Mouse (Mus musculus) bone marrow macrophage, adult 2 months (primary cell): Measurements from ENCODE around the gene 0610010K14Rik. TPM values are rescaled to one million over a fixed set of nuclear protein-coding genes. Genes with fewer than 3 reads are reported as not detected.

Source experiments
- H3K27ac ChIP-seq: 2 replicates; pipeline ENCODE4 v1.5.1; 2012; ENCODE audit warnings: low read depth, low read length; ENCODE audit not compliant: insufficient read depth
- H3K4me1 ChIP-seq: 2 replicates; pipeline ENCODE4 v1.6.1; 2012; ENCODE audit warnings: low read length; ENCODE audit not compliant: control insufficient read depth, insufficient read depth
- H3K4me3 ChIP-seq: 2 replicates; pipeline ENCODE4 v1.5.1; 2012; ENCODE audit warnings: mild to moderate bottlenecking, low read length, moderate library complexity; ENCODE audit not compliant: insufficient read depth
- CTCF ChIP-seq: IDR thresholded peaks from 2 replicates; pipeline ENCODE4 v1.5.1; 2012; ENCODE audit warnings: low read depth, mild to moderate bottlenecking, low read length, moderate library complexity
- POLR2A ChIP-seq: IDR thresholded peaks from 2 replicates; pipeline ENCODE4 v1.6.1; 2012; ENCODE audit warnings: mild to moderate bottlenecking, low read depth, low read length, borderline replicate concordance
- polyA plus RNA-seq: library from polyadenylated mRNA; stranded (reverse); fragments of >200 nt; gene quantifications from 2 replicates; pipeline ENCODE4 v1.2.4, GENCODE M21; 2012; ENCODE audit not compliant: missing spikeins, insufficient read depth, insufficient read length

Gene 0610010K14Rik
- polyA plus RNA-seq, 1 experiment: 49.9 TPM

DNA sequence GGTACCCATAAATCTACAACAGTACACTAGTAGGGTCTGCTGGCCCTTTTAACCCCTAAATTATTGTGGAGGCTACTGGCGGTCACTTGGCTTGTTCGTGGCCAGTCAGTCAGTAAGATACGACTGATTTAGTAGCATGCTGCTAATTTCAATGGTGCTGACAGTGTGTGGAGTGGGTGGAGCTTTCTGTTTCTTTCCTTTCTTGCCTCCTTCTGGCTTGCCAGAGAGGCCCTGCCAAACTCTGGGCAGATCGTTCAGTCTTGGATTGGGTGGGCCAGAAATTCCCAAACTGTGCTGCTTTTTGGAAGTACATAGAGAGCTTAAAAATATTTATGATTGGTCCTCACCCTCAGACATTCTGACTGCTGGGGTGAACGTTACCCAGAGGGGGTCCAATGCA, 10.6 kb downstream of the 0610010K14Rik start:
- H3K4me1 ChIP-seq: peaks cover 35% of the 10 kb centered on the region
- TF ChIP-seq POLR2A (no peak), CTCF (no peak)
- no peak overlapping the region for H3K27ac ChIP-seq
- no peak overlapping the region for H3K4me3 ChIP-seq

DNA sequence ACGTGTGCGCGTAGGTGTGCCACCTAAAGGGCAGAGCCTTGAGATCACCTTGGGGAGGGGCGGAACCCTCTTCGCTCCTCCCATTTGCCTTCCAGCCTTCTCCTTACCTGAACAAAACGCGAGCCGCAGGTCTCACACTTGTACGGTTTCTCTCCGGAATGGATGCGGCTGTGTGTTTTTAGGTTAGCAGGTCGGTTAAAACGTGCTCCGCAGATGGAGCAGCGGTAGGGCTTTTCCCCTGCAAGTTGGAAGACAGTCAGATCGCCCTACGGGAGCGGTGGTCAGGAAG, 11.2 kb downstream of the 0610010K14Rik start:
- no peak overlapping the region for H3K27ac ChIP-seq
- no peak overlapping the region for H3K4me3 ChIP-seq
- TF ChIP-seq CTCF (no peak), POLR2A (no peak)
- peaks cover 35% of the 10 kb centered on the region for H3K4me1 ChIP-seq

DNA sequence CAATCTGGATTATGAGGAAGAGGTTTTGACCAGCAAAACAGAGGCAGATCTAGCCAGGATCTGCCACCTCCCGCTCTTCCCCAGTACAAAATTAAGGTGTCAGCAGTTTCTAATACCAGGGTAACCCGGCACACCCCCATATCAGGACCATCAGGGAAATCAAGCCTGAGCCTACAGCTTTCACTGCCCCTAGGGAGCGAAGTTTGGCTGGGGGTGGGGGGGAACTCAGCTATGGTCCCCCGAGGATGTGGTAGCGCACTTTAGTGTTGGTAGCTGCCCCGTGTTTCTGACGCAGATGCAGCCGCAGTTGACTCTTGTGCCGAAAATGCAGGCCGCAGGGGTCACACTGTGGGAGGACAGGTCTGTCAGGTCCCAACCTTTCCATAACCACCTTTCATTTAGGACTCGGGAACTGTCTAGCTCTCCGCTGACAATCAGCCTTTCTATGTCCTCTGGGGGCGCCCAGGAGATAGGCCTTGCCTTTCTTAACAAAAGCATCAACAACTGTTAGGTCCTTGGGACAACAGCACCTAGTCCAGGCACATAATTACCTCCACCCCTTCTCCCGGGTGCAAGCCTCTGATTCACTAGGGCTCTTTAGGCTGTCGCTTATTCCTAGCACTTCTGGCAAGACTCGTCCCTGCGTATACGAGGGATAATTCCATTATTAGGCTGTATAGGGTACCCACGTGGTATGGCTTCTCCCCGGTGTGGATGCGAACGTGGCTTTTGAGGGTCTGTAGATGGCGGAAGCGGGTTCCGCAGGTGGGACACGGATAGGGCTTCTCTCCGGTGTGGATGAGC, 11.7 kb downstream of the 0610010K14Rik start:
- Histone ChIP-seq H3K4me3 (no peak overlapping the region), H3K4me1 (peaks cover 35% of the 10 kb centered on the region), H3K27ac (no peak overlapping the region)
- TF ChIP-seq CTCF: no peak
- no peak for TF ChIP-seq POLR2A

DNA sequence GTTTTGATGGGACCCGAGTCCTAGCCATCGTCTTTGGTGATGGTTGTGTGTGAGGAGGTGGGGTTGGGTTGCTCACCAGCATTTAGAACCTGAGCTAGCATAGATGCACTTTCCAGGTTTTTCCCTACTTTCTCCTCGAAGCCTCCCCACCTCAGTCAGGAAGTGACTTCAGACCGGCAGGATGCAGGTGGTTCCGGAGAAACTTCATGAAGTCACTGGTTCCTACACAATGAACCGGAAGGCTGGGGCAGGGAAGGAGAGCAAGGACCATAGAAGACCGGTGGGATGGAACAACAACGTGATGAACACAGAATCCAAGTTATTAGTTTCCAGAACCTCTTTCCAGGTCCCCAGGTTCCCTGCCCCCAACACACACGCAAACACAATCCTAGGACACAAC, 14.0 kb downstream of the 0610010K14Rik start:
- no peak overlapping the region for H3K4me3 ChIP-seq
- no peak for TF ChIP-seq CTCF
- no peak for TF ChIP-seq POLR2A
- H3K4me1 ChIP-seq: peaks cover 37% of the 10 kb centered on the region
- no peak overlapping the region for H3K27ac ChIP-seq

DNA sequence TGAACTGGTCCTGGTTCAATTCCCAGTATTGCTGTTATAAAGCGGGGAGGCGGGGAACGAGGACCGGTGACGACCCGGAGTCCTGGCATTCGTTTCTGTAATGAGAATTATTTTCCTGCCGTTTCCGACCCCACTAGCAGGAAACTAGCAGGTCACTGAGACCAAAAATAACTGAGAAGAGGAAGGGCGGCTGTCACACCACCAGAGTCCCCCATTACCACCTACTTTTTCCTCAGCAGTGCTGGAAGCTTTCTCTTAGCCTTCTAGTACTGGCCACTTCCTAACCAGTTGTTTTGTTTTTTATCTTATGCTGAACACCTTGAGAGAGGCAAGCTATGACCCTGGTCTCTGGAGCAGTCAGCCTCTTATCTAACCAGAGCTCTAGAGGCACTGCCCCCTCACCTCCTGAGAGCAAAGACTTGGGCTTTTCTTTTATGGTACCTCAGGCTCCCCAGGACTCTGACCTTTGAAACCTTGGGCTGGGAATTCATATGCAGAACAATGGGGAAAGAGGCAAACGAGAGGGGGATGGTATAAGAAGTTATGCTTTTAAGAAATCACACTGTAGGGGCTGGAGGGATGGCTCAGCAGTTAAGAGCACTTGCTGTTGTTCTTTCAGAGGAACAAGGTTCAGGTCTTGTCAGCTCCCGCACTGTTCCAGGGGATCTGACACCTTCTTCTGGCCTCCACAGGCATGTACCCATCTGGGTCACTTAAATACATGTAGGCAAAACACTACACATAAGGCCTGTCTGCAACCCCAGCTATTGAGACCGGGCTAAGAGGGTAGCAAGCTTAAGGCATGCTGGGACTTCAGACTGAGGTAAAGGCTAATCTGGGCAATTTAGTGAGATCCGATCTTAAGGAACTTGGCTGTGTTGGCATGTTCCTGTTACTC, 15.9 kb downstream of the 0610010K14Rik start:
- H3K27ac ChIP-seq: peak overlapping the region; percentile 95

GRCm38 (mm10) chr11:70220731-70221602, 16.7 kb downstream of the 0610010K14Rik start, which contains the start of gene Slc16a13:
Slc16a13 (minus strand) TSS chr11:70221064.
- peaks cover 40% of the 10 kb centered on the region for H3K4me1 ChIP-seq
- H3K4me3 ChIP-seq: peak within 1 kb of the TSS; percentile 91
- H3K27ac ChIP-seq: peak within 1 kb of the TSS; percentile 95
- TF ChIP-seq POLR2A: peak; percentile 97
- TF ChIP-seq CTCF: no peak

More for the DNA sequence above, 15.9 kb downstream of the 0610010K14Rik start:
- Histone ChIP-seq H3K4me1 (peaks cover 40% of the 10 kb centered on the region), H3K4me3 (peak overlapping the region; percentile 91)
- TF ChIP-seq POLR2A: no peak
- no peak for TF ChIP-seq CTCF

DNA sequence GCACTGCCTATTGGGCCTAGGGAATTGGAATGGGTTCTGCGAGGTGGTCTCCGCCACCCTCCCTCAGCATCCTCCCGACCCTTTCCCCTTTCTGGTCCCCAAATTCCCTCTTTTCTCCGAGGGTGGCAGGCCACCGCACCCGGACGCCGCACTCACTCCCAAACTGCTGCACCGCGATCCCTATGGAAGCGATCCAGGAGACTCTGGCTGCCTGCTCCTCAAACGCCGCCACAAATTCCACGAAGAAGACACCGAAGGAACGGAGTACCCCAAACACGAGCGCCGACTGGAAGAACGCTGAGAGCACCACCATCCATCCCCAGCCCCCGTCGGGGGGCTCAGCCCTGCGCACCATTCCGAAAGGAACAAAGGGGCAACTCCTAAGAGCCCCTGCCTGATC, 17.4 kb downstream of the 0610010K14Rik start:
- H3K4me3 ChIP-seq: peak overlapping the region; percentile 91
- H3K4me1 ChIP-seq: peaks cover 34% of the 10 kb centered on the region
- peak overlapping the region; percentile 79 for H3K27ac ChIP-seq
- TF ChIP-seq POLR2A: no peak
- TF ChIP-seq CTCF: peak; percentile 19; the same call in 1 of the 2 replicates

DNA sequence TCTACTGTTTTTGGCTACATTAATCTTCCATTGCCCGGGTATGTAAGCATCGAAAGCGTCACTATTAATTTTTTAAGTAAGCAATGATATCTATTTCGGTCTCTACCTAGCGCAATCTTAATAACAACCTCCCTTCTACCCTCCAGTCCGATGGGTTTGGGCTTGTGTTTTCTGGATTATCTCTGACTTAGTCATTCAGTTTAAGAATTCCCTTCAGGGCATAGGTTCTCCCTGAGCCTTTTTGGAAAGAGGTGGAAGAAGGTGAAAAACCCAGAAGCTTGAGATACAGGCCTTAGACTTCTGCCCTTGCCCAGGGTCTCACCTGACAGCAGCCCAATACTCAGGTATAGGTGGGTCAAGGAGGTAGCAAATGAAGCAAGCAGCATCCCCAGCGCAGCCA, 17.8 kb downstream of the 0610010K14Rik start:
- H3K4me1 ChIP-seq: peaks cover 30% of the 10 kb centered on the region
- H3K4me3 ChIP-seq: peak overlapping the region; percentile 91
- no peak for TF ChIP-seq CTCF
- no peak for TF ChIP-seq POLR2A
- no peak overlapping the region for H3K27ac ChIP-seq

DNA sequence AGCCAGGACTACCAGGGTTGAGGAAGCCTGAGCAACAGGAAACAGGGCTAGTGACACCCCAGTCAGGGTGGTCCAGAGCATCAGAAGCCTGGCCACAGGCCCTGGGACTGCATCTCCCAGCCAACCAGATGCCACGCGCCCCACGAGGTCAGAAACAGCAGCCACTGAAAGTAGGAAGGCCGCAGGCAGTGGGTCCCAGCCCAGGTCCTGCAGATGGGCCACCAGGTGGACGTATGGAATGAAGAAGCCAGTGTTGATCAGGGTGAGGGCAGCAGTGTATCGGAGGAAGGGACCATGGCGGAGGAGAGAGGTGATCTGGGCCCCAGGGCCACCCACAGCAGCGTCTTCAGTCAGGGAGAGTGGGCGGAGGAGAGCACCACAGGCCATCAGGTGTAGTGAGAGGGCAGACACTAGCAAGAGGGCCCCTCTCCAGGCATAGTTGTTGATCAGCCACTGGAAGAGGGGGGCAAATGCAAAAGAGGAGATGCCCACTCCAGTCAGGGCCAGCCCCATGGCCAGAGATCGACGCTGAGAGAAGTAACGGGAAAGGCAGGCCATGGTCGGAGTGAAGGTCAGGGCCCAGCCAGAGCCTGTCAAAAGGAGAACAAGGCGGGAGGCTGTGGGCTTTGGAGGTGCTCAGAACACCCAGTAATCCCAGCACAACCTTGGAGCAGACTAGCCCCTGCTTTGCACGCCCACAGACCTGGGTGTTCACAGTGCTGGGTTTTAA, 18.8 kb downstream of the 0610010K14Rik start:
- TF ChIP-seq POLR2A (no peak), CTCF (no peak)
- Histone ChIP-seq H3K4me1 (peaks cover 22% of the 10 kb centered on the region), H3K4me3 (no peak overlapping the region), H3K27ac (no peak overlapping the region)
